Mouse (Mus musculus): Measurements from ENCODE around the gene Map7d2.
"Not testable (repeated sequence)": the region's sequence is repeated elsewhere in the genome, so short reads cannot be mapped to it uniquely, and the experiment has no call there.

Gene Map7d2

DNA sequence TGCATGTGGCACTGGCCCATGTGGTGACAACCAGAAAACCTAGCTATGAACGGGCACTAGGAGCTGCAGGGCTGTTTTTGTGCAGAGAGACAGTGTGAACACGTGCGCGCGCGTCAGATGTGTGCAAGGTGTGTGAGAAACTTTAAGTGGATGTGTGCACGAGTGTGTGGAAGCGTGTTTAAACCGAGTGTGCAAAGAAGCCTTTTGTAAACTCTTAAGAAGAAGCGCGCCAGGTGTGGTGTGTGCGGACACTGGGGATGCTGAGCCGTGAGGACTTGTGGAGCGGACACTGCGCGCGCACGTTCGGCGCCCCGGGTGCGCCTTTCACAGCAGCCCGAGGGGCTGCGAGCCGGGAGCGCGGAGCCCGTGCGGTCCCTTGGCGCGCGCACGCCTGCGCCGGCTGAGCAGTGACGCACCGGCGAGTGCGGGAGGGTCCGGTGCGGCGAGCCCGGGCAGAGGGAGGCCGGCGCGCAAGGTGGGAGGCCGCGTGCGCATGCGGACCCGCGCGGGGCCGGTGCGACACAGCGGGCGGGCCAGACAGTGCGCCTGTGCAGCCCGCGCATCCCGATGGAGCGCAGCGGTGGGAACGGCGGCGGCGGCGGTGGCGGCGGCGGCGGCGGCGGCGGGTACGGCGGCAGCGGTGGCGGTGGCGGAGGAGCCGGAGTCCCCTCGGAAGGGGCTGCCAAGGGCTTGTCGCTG lies at the start of gene Map7d2:
Map7d2 (plus strand) TSS at position 443 of the 699 bp plus-strand sequence.
- peak; percentile 16 to 38 for DNase-seq

DNA sequence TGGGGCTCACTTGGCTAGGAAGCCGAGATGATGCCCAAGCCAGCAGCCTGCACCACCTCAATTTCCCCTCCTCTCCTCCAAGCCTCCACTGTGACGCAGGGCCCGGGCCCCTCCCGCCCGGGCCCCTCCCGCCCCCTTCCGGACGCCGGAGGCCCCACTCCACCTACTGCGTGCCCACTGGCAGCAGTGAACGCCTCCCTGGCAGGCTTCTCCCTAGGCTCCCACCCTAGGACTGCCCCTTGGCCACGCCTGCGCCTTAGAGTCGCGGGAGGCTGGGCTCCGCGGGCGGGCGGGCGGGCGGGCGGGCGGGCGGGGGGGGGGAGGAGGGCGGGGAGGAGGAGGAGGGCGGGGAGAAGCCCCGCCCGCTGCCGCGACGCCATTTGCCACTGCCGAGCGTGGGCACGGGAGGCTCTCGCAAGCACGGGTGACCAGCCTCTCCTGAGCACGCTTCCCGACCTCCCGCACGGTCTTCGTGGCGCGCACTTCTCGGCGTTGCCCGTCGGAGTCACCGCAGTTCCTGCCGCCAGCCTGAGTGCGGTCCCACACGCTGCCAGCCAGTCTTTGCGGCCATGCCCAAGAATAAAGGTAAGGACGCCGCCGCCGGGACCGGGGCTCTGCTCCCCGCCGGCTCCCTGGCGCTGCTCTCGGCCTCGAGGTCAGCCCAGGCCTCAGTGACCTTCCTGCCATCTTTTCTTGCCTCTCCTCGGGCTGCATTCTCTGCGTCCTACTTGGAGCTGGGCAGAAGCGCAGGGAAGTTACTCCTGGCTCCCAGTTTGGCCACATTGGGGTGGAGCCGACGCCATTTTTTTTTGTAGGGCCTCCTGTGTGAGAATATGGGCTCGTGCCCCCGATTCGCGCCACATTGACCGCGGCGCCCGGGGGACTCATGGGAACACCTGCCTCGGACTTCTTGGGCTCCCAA lies 42.3 kb upstream of the Map7d2 start, which contains the start of gene Eif1ax:
Eif1ax (plus strand) TSS at position 348 of the 922 bp plus-strand sequence.
- DNase-seq, result peak; percentile 77 to 84

DNA sequence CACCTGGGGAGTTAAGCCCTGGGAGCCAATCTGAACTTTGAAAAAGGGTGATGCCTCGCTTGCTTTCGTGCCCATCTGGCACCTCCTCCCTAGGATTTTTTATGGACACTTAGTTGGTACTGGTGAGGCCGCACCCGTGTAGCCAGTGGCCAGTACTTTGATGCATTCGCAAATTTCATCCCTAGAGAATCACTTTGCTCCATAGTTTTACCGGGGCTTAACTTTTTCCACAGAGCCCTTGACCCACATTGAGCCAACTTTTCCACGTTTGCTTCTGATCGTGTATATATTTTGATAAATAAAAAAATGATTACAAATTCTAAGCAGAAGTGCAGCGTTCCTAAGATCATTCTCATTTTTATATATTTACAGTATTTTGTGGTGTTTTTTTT lies 41.6 kb upstream of the Map7d2 start:
- no peak for DNase-seq

DNA sequence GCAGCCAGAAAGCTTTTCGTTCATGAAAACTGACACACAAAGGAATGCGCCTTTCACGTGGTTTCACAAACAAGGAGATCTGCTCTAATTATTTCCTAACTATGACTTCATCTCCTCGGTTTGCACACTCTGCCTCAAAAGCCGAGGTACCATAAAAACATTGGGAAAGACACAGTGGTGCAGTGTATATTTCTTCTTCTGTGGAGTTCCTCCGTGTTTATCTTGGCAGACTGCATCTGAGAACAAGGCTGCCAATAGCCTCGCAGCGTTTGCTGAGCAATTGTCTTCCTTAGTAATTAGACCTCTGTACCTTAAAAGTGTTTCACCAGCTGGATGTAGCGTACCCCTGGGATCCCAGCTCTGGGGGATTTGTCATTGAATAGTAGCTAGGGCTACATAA lies 27.3 kb upstream of the Map7d2 start:
- DNase-seq, result no peak

DNA sequence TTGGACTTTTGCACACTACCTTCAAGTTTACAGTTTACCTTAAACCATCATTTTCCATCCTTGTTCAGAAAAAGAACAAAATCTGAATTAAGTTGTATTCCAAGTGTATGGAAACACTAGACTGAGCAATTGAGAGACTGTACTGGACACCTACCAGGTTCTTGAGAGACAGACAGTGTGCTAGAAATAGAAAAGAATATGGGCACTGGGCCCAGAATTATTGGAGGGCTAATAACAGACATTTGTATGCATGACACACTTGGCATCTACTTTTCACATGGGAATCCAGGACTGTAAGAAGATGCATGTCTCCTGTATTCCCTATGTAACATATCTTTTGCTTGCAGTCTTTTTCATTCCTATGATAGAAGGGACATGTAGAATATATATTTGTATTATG lies 25.4 kb upstream of the Map7d2 start:
- no peak for DNase-seq

DNA sequence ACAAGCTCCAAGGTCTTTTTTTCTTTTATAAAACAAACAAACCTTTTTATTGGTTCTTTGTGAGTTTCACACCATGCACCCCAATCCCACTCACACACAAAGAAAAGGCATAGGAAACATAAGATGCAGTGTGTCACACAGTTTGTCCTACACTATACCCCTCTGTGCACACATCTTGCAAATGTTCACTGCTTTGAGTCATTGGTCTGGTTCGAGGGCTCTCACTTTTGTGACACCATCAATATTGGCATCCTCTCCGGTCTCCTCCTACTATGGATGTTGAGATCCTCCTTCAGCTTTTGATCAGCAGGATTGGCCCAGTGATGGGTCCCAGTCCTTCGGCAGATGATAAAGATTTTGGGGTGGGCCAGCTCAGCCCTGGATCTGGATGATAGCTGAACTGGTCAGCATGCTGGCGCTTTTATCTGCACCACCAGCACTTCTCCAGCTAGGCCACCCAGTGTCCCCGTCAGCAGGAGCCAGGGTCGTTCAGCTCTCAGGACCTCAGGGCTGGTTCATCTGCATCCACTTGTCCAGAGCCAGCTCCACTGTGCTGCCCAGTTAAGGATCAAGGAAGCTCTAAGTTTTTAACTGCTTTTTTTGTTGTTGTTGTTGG lies 23.9 kb upstream of the Map7d2 start:
- DNase-seq, result no peak

DNA sequence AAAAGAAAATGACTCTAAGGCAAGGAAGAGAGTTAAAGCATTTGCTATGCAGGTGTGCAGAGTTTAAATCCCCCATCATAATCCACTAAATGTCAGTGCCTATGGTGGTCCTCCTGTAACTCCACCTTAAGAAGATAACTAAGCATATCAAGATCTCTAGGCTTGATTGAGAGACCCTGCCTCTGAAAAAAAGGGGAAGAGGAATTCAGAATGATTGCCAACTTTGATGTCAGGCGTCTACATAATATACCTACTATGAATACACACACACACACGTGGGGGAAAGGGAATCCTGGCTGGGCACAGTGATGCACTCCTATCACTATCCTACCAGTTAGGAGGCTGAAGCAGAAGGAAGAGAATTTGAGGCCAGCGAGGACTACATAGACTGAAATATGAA lies 23.1 kb upstream of the Map7d2 start:
- no peak for DNase-seq

DNA sequence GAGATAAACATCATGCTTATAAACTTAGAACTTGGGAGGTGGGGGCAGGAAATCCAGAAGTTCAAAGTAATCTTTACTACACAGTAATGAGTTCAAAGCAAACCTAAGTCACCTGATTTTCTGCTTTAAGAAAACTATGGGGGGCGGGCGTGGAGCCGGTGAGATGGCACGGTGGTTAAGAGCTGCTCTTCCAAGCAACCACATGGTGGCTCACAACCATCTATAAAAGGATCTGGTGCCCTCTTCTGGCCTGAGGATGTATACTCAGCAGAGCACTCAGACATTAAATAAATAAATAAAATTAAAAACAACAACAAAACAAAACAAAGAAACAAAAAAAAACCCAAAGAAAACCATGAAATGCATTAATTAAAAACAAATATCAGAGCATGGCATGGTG lies 5.1 kb upstream of the Map7d2 start:
- DNase-seq, result peak; percentile 17 to 18

DNA sequence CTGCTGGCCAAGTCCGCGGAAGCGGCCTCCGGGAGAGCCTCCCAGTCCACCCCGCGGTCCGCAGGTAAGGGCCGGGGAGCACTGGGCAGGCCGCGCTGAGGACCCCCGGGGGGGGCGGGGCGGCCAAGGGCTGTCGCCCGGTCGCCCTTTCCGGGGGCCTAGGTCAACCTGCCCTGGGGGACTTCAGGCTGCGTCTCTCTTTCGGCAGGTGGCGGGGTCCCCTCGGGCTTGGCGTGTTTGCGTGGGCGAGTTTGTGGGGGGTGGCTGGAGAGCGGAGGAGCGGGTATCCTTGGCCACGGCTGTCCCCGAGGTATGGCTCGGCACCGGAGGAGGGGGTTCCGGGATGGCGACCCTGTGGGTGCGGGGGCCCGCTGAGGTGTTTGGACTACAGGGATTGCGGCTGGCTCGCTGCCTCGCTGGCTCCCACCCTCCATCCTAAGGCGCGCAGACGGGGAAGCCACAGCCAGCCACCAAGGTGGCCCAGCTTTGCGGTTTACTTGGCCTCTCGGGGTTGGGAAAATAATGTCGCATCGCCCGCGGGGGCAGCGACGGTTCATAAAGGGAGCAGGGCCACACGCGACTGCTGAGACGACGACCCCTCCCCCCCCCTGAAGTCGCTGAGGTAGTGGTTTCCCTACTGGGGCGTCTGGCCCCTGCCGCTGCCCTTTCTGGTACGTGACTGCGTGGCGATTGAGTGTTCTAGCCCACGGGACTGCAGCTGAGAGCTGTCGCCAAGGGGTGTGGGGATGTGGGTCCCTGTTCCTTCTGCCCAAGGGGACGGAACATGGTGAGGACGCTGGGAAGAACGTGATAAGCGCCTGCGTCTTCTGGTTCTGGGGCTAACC lies 679 bp downstream of the Map7d2 start:
- DNase-seq, result peak; percentile 1 to 7

DNA sequence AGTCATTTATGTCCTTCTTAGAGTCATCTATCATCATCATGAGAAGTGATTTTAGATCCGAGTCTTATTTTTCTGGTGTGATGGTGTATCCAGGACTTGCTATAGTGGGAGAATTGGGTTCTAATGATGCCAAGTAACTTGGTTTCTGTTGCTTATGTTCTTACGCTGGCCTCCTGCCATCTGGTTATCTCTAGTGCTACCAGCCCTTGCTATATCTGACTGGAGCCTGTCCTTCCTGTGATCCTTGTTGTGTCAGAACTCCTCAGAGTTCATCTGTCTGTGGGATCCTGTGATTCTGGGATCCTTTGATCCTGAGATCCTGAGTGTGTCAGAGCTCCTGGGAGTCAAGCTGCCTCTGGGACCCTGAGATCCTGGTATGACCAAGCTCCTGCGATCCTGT lies 16.1 kb downstream of the Map7d2 start:
- DNase-seq, result not testable (repeated sequence)

DNA sequence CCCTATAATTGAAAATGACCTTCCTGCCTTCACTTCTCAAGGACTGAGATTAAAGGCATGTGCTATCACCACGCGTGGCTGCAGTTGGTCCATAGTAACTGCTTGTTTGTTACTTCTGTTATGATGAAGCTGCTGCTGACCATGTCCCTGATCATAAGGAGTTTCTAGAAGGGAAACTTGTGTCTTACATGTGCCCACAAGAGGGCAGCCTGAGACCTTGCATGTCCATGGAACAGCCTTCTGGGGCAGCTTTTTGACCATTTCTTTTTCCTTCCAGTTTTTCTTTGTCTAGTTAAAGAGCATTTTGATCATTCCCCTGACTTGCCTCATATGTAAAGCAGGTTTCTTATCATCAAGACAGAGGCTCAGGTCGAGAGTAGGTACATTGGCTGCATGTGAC lies 27.8 kb downstream of the Map7d2 start:
- peak; percentile 51 to 67 for DNase-seq

DNA sequence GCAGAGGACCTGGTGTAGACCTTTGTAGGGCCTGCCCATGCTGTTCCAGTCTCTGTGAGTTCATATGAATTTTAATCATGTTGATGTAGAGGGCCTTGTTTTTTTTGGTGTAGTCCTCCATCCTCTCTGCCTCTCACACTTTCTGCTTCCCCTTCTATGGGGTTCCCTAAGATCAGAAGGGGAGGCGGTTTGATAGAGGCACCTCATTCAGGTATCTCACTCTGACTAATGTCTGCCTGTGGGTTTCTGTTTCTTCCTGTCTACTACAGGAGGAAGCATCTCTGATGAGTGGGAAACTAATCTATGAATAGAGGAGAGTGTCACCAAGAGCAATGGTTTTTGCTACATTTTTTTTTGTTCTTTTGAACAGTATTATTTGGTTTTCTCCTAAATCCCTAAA lies 32.8 kb downstream of the Map7d2 start:
- DNase-seq, result no peak

DNA sequence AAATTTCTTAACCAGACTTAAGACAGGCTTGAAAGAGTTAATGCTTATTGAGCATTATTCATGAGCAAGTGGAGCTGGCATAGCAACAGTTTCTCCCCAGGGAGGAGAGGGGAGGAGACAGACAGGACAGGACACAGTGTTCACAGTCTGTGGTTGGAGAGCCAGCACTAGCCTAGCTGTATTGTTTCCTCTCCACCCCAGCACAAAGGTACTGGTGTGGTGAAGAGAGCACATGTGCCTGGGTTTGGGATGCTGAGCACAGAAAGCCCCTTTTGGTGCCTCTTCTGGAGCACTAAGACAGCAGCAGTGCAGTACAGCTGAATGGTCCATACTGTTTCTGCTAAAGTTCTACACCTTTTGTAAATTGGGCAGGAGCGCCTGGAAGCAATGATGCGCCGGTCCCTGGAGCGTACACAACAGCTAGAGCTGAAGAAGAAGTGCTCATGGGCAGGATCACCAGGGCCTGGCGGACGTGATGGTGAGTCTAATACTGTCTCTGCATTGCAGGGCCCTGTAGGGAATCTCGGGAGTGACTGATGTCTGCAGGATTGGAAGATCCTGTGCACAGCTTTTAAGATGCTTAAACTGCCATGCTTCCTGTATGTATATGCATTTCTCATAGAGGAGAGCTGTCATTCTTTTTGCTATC lies 44.8 kb downstream of the Map7d2 start:
- no peak for DNase-seq

DNA sequence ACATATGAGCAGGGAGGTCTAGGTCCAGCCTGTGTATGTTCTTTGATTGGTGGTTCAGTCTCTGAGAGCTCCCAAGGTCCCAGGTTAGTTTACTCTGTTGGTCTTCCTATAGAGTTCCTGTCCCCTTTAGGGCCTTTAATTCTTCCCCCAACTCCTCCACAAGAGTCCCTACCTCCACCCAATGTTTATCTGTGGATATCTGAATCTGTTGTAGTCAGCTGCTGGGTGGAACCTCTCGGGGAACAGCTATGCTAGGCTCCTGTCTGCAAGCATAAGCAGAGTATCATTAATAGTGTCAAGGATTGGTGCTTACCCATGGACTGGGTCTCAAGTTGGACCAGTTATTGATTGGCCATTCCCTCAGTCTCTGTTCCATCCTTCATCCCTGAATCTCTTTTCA lies 60.4 kb downstream of the Map7d2 start:
- DNase-seq, result no peak

DNA sequence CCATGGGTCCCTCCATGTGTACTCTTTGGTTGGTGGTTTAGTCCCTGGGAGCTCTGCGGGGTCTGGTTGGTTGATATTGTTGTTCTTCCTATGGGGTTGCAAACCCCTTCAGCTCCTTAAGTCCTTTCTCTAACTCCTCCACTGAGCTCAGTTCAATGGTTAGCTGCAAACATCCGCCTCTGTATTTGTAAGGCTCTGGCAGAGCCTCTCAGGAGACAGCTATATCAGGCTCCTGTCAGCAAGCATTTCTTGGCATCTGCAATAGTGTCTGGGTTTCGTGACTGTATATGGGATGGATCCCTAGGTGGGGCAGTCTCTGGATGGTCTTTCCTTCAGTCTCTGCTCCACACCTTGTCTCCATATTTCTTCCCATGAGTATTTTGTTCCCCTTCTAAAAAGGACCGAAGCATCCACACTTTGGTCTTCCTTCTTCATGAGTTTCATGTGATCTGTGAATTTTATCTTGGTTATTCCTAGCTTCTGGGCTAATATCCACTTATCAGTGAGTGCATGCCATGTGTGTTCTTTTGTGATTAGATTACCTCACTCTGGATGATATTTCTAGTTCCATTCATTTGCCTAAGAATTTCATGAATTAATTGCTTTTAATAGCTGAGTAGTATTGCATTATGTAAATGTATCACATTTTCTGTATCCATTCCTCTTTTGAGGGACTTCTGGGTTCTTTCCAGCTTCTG lies 64.0 kb downstream of the Map7d2 start:
- not testable (repeated sequence) for DNase-seq

DNA sequence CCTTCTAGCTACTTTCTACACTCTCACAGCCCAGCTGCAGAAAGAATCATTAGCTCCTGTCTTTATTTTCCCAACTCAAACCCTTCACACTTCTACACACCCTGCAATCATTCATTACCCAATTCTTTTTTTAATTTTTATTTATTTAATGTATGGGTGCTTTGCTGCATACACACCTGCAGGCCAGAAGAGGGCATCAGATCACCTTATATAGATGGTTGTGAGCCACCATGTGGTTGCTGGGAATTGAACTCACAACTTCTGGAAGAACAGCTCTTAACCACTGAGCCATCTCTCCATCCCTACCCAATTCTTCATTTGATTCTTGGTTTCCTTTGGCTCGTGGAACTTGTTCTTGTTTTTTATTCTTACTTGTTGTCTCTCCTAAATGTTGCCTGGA lies 69.9 kb downstream of the Map7d2 start:
- DNase-seq, result no peak

DNA sequence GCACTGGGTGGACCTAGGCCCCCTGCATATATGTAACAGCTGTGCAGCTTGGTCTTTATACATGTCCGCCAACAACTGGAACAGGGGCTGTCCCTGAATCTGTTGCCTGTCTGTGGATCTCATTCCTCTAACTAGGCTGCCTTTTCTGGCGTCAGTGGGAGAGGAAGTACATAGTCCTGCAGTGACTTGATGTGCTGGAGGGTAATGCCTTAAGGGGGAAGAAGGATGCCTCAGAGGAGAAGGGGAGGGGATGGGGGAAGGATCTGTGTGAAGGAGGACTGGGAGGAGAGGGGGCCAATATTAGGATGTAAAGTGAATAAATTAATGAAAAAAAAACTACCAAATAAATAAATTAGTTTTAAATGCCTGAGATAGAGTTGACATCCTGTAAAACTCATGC lies 88.8 kb downstream of the Map7d2 start:
- no peak for DNase-seq

DNA sequence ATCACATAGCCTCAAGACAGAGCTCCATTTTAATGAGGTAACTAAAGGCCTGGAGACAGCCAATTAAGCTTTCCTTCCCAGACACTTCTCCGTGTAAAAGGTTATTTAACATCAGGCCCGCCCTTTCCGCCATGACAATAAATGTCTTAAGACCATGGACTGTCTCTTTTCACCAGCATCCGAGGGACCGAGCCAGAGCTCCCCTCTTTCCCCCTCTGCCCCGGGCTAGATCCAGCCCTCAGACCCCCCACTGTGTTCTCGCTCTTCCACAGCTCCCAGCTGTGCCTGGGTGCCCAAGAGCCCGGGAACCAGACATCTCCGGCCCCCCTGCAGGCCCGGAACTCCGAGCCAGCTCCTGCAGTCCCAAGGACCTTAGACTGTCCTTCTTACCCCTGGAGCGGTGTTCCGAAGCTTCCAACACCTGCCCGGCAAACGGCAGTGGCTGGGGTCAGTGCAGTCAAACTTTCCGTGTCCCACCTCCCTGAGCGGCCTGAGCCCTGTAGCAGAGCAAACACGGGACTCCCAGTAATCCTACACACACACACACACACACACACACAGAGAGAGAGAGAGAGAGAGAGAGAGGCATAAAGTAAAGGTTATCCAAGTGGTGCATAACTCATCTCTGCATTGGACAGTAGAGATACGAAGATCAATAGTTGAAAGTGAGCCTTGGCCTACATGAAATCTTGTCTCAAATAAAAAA lies 94.1 kb downstream of the Map7d2 start:
- DNase-seq, result no peak

DNA sequence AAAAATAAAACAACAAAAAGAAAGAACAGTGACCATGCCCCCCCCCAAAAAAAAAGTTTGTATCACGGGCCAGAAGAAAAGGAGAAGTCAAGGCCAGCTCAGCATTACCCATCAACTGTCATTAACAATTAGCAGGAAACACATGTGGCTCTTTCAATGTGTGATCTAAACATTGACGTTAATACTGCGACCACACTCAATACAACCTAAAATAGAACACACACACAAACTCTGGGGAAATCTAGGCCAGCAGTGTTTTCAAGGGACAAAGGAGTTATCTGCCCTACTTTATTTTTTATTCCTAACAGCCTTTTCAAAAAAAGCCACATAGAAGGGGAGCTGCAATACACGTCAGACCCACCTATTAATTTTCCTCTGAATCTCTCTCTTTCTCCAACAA lies 94.7 kb downstream of the Map7d2 start:
- DNase-seq, result no peak

DNA sequence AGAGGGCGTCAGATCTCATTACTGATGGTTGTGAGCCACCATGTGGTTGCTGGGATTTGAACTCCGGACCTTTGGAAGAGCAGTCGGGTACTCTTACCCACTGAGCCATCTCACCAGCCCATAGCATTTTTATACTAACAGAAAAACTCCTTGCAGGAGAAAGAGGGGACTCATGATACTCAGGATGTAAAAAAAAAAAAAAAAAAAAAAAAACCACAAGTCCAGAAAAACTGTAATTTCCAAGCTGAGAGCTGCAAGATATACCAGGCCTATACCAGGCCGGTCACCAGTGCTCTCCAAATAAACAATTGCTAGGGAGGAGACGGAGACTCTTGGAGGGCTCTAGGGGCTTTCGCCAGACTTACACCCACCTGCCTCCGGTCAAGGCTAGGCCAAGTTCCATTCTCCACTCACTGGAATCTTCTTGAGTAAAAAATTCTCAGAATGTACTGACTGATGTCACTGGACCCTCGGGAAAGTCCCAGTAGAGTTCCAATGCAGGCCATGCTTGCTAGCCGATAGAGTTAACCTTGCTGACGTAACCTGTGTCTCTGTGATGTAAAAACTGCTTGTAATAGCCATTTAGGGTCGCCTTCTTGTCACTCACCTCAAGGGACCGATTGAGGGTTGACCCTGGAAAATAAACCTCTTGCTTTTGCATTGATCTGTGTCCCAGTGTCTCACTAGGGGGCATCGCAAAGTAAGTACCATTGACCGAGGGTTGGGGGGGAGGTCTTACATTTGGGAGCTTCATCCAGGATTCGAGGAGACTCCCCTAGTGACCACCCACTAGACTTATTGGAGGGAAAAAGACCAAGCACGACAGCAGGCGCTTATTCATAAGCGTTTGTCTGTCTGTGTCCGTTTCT lies 95.7 kb downstream of the Map7d2 start:
- DNase-seq, result no peak
